Mouse (Mus musculus) cerebellum, adult 2 months (tissue): ENCODE data around the gene Lif. TPM values are rescaled to one million over a fixed set of nuclear protein-coding genes. Genes with fewer than 3 reads are reported as not detected.

Experiments used
- DNase-seq, 2 experiments: peaks; one replicate each; pipeline ENCODE4 v3.0.0; 2021
- H3K27ac ChIP-seq: fragments of 200-500 bp; 2 replicates; pipeline ENCODE4 v1.5.1; 2012; ENCODE audit warnings: low read length, control low read depth, inconsistent platforms; ENCODE audit not compliant: insufficient read depth
- H3K27me3 ChIP-seq: fragments of 200-500 bp; 2 replicates; pipeline ENCODE4 v1.6.1; 2012; ENCODE audit warnings: inconsistent platforms, mild to moderate bottlenecking, low read length, moderate library complexity; ENCODE audit not compliant: control insufficient read depth, insufficient read depth
- H3K4me1 ChIP-seq: fragments of 200-500 bp; 2 replicates; pipeline ENCODE4 v1.6.1; 2011; ENCODE audit warnings: low read length; ENCODE audit not compliant: control insufficient read depth, insufficient read depth
- H3K4me3 ChIP-seq: fragments of 200-500 bp; replicated peaks from 2 replicates; pipeline ENCODE3; 2011; ENCODE audit warnings: mild to moderate bottlenecking, low read depth, low read length, control low read depth; ENCODE audit not compliant: insufficient read depth
- CTCF ChIP-seq: fragments of 200-500 bp; IDR thresholded peaks from 2 replicates; pipeline ENCODE4 v1.5.1; 2011; ENCODE audit warnings: low read depth, mild to moderate bottlenecking, control low read depth, low read length, moderate library complexity, borderline replicate concordance; ENCODE audit not compliant: insufficient read depth
- POLR2A ChIP-seq: fragments of 200-500 bp; IDR thresholded peaks from 2 replicates; pipeline ENCODE4 v1.6.1; 2011; ENCODE audit warnings: low read length, control low read depth, borderline replicate concordance; ENCODE audit not compliant: insufficient read depth
- WGBS: fragments of 180-500 bp; shearing (Covaris S2); methylation state at CpG from one replicate; pipeline ENCODE4 v1.1.7; 2018; 5-methylcytosine and 5-hydroxymethylcytosine counted together
- polyA plus RNA-seq: library from polyadenylated mRNA; depleted of rRNA; stranded (reverse); fragments of >200 nt; gene quantifications from 2 replicates; pipeline ENCODE4 v1.2.3, GENCODE M21; 2012; rRNA removed

Lif gene
- polyA plus RNA-seq = 0.15 and 0.41 TPM in 2 replicates

DNA sequence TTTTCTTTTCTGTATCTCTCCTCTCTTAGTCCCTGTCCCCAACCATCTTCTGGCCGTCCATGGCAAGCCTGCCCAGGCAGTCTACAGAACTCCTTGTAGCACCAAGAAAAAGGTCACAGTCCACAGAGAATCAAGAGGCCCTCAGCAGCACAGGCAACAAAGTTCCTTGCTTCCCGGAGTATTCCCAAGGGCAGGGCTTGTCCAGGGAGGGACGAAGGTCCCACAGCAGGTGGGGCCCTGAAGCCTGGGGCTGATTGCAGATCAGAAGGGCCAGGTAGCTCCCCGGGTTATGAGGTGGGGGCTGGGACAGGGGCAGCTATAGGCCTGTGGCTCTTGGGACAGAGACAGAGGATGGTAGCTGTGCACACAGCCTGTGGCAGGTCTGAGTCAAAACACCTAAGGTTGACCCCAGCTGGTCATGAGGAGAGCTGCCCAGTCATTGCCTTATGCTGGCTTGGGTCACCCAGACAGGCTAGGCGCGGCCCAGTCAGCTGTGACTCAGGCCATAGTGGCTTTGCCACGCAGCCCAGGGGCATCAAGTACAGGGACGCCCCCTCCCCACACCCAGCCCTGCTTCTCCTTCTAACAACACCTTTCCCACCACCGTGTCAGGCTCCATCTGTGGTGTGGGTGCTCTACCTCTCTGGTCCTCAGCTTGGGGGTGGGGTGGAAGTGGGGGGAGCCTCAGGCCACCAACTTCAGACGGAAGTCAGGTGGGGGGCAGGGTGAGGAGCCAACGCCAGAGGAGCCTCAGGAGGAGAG, at the start of gene Lif:
Gene Lif (plus strand): TSS at position 712 of the 762 bp plus-strand sequence.
- no peak for TF ChIP-seq CTCF
- TF ChIP-seq POLR2A = no peak
- Histone ChIP-seq H3K27me3 (no peaks in the 10 kb centered on the region; the same call in 1 of the 2 replicates), H3K27ac (no peak within 1 kb of the TSS), H3K4me3 (no peak within 1 kb of the TSS), H3K4me1 (peaks cover 10% of the 10 kb centered on the region; the same call in 1 of the 2 replicates)
- DNase-seq = no peak
- WGBS = 72% methylated on average over 11 of the region's 11 CpGs

DNA sequence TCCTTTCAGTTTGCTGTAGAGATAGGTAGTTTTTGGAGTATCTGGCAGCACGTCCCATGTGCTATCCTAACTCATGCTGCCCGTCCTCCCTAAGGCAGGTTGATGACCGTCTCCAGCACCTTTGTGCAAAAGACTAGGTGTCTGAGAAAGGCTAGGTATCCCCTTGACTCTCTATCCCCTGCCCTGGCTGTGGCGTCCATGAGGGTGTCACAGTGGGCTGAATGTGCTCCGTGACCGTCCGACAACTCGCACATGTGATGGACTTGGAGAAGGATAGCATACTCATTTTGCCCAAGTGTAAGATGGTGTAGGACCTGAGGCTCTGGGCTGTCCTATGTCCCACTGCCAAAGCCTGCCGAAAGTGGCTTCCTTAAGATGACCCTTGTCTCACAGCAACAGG, 49.7 kb upstream of the Lif start:
- Histone ChIP-seq H3K27me3 (no peaks in the 10 kb centered on the region), H3K4me3 (no peak overlapping the region), H3K4me1 (peaks cover 4% of the 10 kb centered on the region; the same call in 1 of the 2 replicates), H3K27ac (no peak overlapping the region)
- TF ChIP-seq CTCF (no peak), POLR2A (no peak)
- no peak for DNase-seq
- WGBS = 91% methylated on average over 9 of the region's 9 CpGs

DNA sequence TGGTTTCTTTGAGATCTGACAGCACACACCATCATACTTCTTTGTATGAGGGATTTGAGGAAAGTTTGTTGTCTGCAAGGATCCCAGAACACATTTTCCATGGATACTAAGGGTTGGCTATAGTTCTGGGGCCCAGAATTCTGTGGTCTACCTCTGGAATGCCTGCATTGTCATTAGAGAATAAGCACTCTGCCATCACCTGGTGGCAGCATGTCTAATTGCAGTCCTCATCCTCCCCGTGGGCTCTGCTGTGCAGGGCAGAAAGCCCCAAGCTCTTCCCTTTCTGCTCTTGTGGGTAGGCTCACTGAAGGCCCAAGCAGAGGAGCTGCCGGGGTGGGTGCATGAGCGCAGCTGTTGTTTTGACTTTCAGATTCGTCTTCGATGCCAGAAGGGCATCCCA, 47.8 kb upstream of the Lif start:
- H3K4me1 ChIP-seq = no peaks in the 10 kb centered on the region
- TF ChIP-seq POLR2A (no peak), CTCF (peak; percentile 11; the same call in 1 of the 2 replicates)
- no peak for DNase-seq
- WGBS = 72% methylated on average over 5 of the region's 5 CpGs
- H3K27me3 ChIP-seq = no peaks in the 10 kb centered on the region
- H3K27ac ChIP-seq = no peak overlapping the region
- H3K4me3 ChIP-seq = no peak overlapping the region

- 85% methylated on average over 1 of the region's 1 CpGs for WGBS
- Histone ChIP-seq H3K27me3 (no peaks in the 10 kb centered on the region), H3K4me3 (no peak overlapping the region), H3K4me1 (no peaks in the 10 kb centered on the region), H3K27ac (no peak overlapping the region)
- DNase-seq = no peak
- TF ChIP-seq POLR2A = no peak
- TF ChIP-seq CTCF = no peak
Measured at GRCm38 (mm10) chr11:4210786-4211185, 46.6 kb upstream of the Lif start.

GRCm38 (mm10) chr11:4213107-4213506, 44.2 kb upstream of the Lif start:
- 79% methylated on average over 10 of the region's 10 CpGs for WGBS
- Histone ChIP-seq H3K27me3 (no peaks in the 10 kb centered on the region), H3K4me1 (no peaks in the 10 kb centered on the region), H3K27ac (no peak overlapping the region), H3K4me3 (no peak overlapping the region)
- TF ChIP-seq CTCF (no peak), POLR2A (no peak)
- DNase-seq = no peak

GRCm38 (mm10) chr11:4214572-4214971, 42.8 kb upstream of the Lif start:
- H3K4me1 ChIP-seq = no peaks in the 10 kb centered on the region
- H3K4me3 ChIP-seq = no peak overlapping the region
- TF ChIP-seq CTCF = no peak
- no peak for TF ChIP-seq POLR2A
- H3K27ac ChIP-seq = no peak overlapping the region
- no peak for DNase-seq
- 90% methylated on average over 14 of the region's 14 CpGs for WGBS
- H3K27me3 ChIP-seq = no peaks in the 10 kb centered on the region

DNA sequence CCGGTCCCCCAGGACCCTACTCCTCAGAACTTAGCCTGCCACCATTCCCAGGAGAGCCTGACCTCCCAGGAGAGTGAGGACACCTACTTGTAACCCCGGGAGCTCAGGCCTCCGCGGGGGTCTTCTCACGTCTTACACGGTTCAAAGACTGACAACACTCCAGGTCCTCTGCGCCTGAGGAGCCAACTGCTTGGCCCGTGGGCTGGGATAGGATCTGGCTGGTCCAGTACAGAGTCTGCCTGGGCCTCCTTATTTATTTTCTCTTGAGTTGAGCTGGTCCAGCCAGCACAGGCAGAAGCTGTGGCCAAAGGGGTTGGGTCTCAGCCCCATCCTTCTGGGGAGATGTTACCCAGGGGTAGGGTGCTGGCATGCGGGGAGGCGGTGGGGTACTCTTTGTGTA, 42.3 kb upstream of the Lif start:
- Histone ChIP-seq H3K27ac (no peak overlapping the region), H3K27me3 (no peaks in the 10 kb centered on the region), H3K4me1 (no peaks in the 10 kb centered on the region), H3K4me3 (no peak overlapping the region)
- WGBS = 78% methylated on average over 10 of the region's 10 CpGs
- TF ChIP-seq POLR2A = no peak
- TF ChIP-seq CTCF = no peak
- no peak for DNase-seq
